Mouse (Mus musculus) C2C12 (cell line): ENCODE data around the gene Ccdc186. TPM values are rescaled to one million over a fixed set of nuclear protein-coding genes. Genes with fewer than 3 reads are reported as not detected.

Source experiments
- H3K27me3 ChIP-seq: one replicate; pipeline ENCODE4 v1.6.1; 2011; ENCODE audit not compliant: control insufficient read depth, insufficient read depth, insufficient read length
- H3K36me3 ChIP-seq: one replicate; pipeline ENCODE4 v1.6.1; 2011; ENCODE audit not compliant: control insufficient read depth, insufficient read depth
- H3K4me3 ChIP-seq: one replicate; pipeline ENCODE4 v1.5.1; 2011; ENCODE audit warnings: mild to moderate bottlenecking, control low read depth; ENCODE audit not compliant: poor library complexity, insufficient read depth, severe bottlenecking
- H3K79me2 ChIP-seq: one replicate; pipeline ENCODE4 v1.6.1; 2011; ENCODE audit not compliant: control insufficient read depth, insufficient read depth
- H3K79me3 ChIP-seq: one replicate; pipeline ENCODE4 v1.6.1; 2011; ENCODE audit warnings: low read depth, control low read depth
- H3ac ChIP-seq: one replicate; pipeline ENCODE3; 2011; ENCODE audit warnings: low read depth; ENCODE audit not compliant: control insufficient read depth, insufficient read length
- CEBPB ChIP-seq: IDR thresholded peaks from one replicate; pipeline ENCODE4 v1.6.1; 2011; ENCODE audit warnings: low read depth, mild to moderate bottlenecking, control low read depth, moderate library complexity
- CTCF ChIP-seq: IDR thresholded peaks from one replicate; pipeline ENCODE4 v1.5.1; 2011; ENCODE audit not compliant: control insufficient read depth, insufficient read depth, insufficient read length
- FOSL1 ChIP-seq: IDR thresholded peaks from one replicate; pipeline ENCODE4 v1.8.0; 2011; ENCODE audit warnings: mild to moderate bottlenecking, low read length; ENCODE audit not compliant: poor library complexity, insufficient read depth, severe bottlenecking
- MAX ChIP-seq: IDR thresholded peaks from one replicate; pipeline ENCODE4 v1.6.1; 2011; ENCODE audit warnings: mild to moderate bottlenecking, control low read depth
- MYOD1 ChIP-seq: IDR thresholded peaks from one replicate; pipeline ENCODE4 v1.6.1; 2011; ENCODE audit warnings: low read depth; ENCODE audit not compliant: control insufficient read depth, insufficient read length
- MYOG ChIP-seq: IDR thresholded peaks from one replicate; pipeline ENCODE4 v1.6.1; 2011; ENCODE audit not compliant: control insufficient read depth, insufficient read length; ENCODE audit errors: extremely low read depth
- USF1 ChIP-seq: IDR thresholded peaks from one replicate; pipeline ENCODE4 v1.6.1; 2011; ENCODE audit warnings: low read depth, mild to moderate bottlenecking, control low read depth, moderate library complexity
- polyA plus RNA-seq: library from polyadenylated mRNA; unstranded; fragments of >200 nt; fragmentation: generic; extraction: Trizol; gene quantifications from one replicate; pipeline ENCODE4 v1.2.1, GENCODE M21; 2012; ENCODE audit warnings: missing spikeins

Gene Ccdc186
- polyA plus RNA-seq, 1 experiment = 2.9 TPM

- no peaks in the 10 kb centered on the region for H3K27me3 ChIP-seq
- no peak for TF ChIP-seq CEBPB
- TF ChIP-seq MYOD1 = no peak
- no peak for TF ChIP-seq USF1
- TF ChIP-seq FOSL1 = no peak
- TF ChIP-seq MAX = no peak
- no peak for TF ChIP-seq MYOG
- no peak for TF ChIP-seq CTCF
- no peaks in the 10 kb centered on the region for H3K36me3 ChIP-seq
Measured at GRCm38 (mm10) chr19:56821040-56821797, 771 bp downstream of the Ccdc186 start.

GRCm38 (mm10) chr19:56817851-56818526, 4.0 kb downstream of the Ccdc186 start:
- peaks cover 80% of the 10 kb centered on the region for H3K79me2 ChIP-seq

More at GRCm38 (mm10) chr19:56821040-56821797, 771 bp downstream of the Ccdc186 start:
- peaks cover 57% of the 10 kb centered on the region for H3K79me2 ChIP-seq
- H3K79me3 ChIP-seq = peaks cover 32% of the 10 kb centered on the region
- peak overlapping the region; percentile 91 for H3K4me3 ChIP-seq
- H3ac ChIP-seq = peak overlapping the region; percentile 79

GRCm38 (mm10) chr19:56813360-56813759, 8.6 kb downstream of the Ccdc186 start:
- H3K27me3 ChIP-seq = no peaks in the 10 kb centered on the region
- peaks cover 44% of the 10 kb centered on the region for H3K79me2 ChIP-seq
- no peak overlapping the region for H3ac ChIP-seq
- TF ChIP-seq CTCF (no peak), USF1 (no peak), MYOD1 (no peak), MYOG (no peak), MAX (no peak), CEBPB (no peak), FOSL1 (no peak)
- peaks cover 14% of the 10 kb centered on the region for H3K36me3 ChIP-seq
- peaks cover 13% of the 10 kb centered on the region for H3K79me3 ChIP-seq
- H3K4me3 ChIP-seq = no peak overlapping the region

More at GRCm38 (mm10) chr19:56817851-56818526, 4.0 kb downstream of the Ccdc186 start:
- H3K79me3 ChIP-seq = peaks cover 32% of the 10 kb centered on the region
- no peak overlapping the region for H3K4me3 ChIP-seq
- TF ChIP-seq CEBPB = no peak
- TF ChIP-seq FOSL1 = no peak
- H3K27me3 ChIP-seq = no peaks in the 10 kb centered on the region
- no peaks in the 10 kb centered on the region for H3K36me3 ChIP-seq
- no peak overlapping the region for H3ac ChIP-seq

GRCm38 (mm10) chr19:56811590-56811989, 10.4 kb downstream of the Ccdc186 start:
- no peak overlapping the region for H3ac ChIP-seq
- peaks cover 26% of the 10 kb centered on the region for H3K79me2 ChIP-seq
- H3K4me3 ChIP-seq = no peak overlapping the region
- H3K27me3 ChIP-seq = no peaks in the 10 kb centered on the region
- H3K79me3 ChIP-seq = no peaks in the 10 kb centered on the region
- peaks cover 29% of the 10 kb centered on the region for H3K36me3 ChIP-seq
- TF ChIP-seq MAX (no peak), CEBPB (no peak), MYOG (no peak), CTCF (peak; percentile 38), FOSL1 (no peak), MYOD1 (no peak), USF1 (no peak)

GRCm38 (mm10) chr19:56810641-56811146, 11.3 kb downstream of the Ccdc186 start:
- Histone ChIP-seq H3K79me3 (no peaks in the 10 kb centered on the region), H3K27me3 (no peaks in the 10 kb centered on the region), H3ac (no peak overlapping the region), H3K36me3 (peaks cover 30% of the 10 kb centered on the region), H3K79me2 (peaks cover 17% of the 10 kb centered on the region), H3K4me3 (no peak overlapping the region)
- TF ChIP-seq MYOD1 = no peak
- no peak for TF ChIP-seq CTCF
- TF ChIP-seq MAX = no peak
- TF ChIP-seq CEBPB = no peak
- no peak for TF ChIP-seq FOSL1
- no peak for TF ChIP-seq USF1

GRCm38 (mm10) chr19:56808771-56809170, 13.2 kb downstream of the Ccdc186 start:
- no peak overlapping the region for H3K4me3 ChIP-seq
- no peaks in the 10 kb centered on the region for H3K27me3 ChIP-seq
- no peaks in the 10 kb centered on the region for H3K79me2 ChIP-seq
- H3K79me3 ChIP-seq = no peaks in the 10 kb centered on the region
- H3ac ChIP-seq = no peak overlapping the region
- H3K36me3 ChIP-seq = peaks cover 43% of the 10 kb centered on the region
- TF ChIP-seq MYOD1 = peak; percentile 60
- TF ChIP-seq CEBPB = no peak
- TF ChIP-seq FOSL1 = no peak
